In the genomic region with DNA sequence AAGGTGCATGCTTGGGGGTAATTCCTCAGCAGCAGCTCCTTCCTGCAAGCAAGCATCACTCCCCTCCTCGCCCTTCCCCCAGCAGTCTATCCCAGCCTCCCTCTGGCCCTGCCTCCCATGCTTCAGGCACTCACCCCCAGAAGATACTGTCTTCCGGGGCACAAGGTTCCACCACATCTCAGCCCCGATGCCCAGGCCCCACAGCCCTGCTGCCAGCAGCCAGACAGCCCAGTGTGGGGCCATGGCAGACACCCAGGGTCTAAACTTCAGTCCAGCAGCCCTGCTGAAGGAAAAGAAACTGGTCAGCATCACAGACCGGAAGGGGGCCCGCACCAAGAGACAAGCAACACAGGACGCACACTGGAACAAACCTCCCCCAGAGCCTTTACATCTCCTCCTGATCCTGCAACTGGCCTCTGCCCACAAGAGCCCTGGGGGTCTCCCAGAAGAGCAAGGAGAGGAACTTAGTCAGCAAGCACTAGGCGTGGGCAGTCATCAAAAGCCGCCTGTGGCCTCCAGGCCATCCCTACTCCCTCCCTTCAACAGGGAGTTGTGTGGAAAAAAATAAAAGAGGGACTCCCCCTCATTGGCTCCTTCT, we compare ENCODE assay signal across 7 mouse cellular contexts. TPM values are rescaled to one million over a fixed set of nuclear protein-coding genes. Genes with fewer than 3 reads are reported as not detected.
DNase-seq lines count a peak whose midpoint lies in the region; ATAC-seq and TF ChIP-seq lines count a peak whose summit lies in the region.

No protein-coding gene starts in this region.

- no peak for TF ChIP-seq CTCF in testis, adult 2 months (IDR thresholded peaks at IDR 0.05; ENCODE audit: control insufficient read depth, insufficient read depth, insufficient replicate concordance, low read depth, low read length)
- no peak for TF ChIP-seq CTCF in heart, postnatal 0 days (IDR thresholded peaks at IDR 0.05; ENCODE audit: low read depth)
- TF ChIP-seq CTCF in liver, embryonic 14.5 days (IDR thresholded peaks at IDR 0.05; ENCODE audit: low read depth) = no peak

- peak overlapping the region; percentile 83 for H3K9ac ChIP-seq in heart, postnatal 0 days (replicated peaks; ENCODE audit: low read depth, low read length)
- no peak overlapping the region for H3K9ac ChIP-seq in liver, embryonic 14.5 days (replicated peaks)

- TF ChIP-seq EP300 in heart, postnatal 0 days (IDR thresholded peaks at IDR 0.05; ENCODE audit: low read depth) = no peak
- TF ChIP-seq EP300 in liver, embryonic 14.5 days (IDR thresholded peaks at IDR 0.05; ENCODE audit: low read depth) = no peak

- peaks cover 4% of the 10 kb centered on the region for H3K36me3 ChIP-seq in testis, adult 2 months (ENCODE audit: control insufficient read depth, insufficient read depth, low read length)
- peaks cover 39% of the 10 kb centered on the region for H3K36me3 ChIP-seq in heart, postnatal 0 days (replicated peaks; ENCODE audit: control insufficient read depth, insufficient read depth, low read length)
- H3K36me3 ChIP-seq in liver, embryonic 14.5 days (replicated peaks; ENCODE audit: control insufficient read depth, insufficient read depth, low read depth) = no peaks in the 10 kb centered on the region

- peak; percentile 4; the same call in 1 of the 2 replicates for ATAC-seq in common myeloid progenitor, adult 5-6 weeks (replicated peaks; ENCODE audit: low read depth, poor library complexity, severe bottlenecking)
- no peak for ATAC-seq in heart, postnatal 0 days (ENCODE audit: insufficient read depth, low read depth)
- no peak for ATAC-seq in liver, embryonic 14.5 days (ENCODE audit: insufficient read depth)
- ATAC-seq in activated CD4-positive, CD25-positive, alpha-beta regulatory T cell, adult 4 months = no peak

- WGBS in heart, postnatal 0 days = 8% methylated on average over 8 of the region's 8 CpGs
- WGBS in liver, embryonic 14.5 days (ENCODE audit: insufficient replicate concordance) = 15% methylated on average over 8 of the region's 8 CpGs

- DNase-seq in testis, postnatal 10 days (ENCODE audit: low spot score) = no peak
- DNase-seq in heart, postnatal 0 days (ENCODE audit: low spot score) = no peak
- no peak for DNase-seq in liver, embryonic 14.5 days (ENCODE audit: low read depth in 3 of 3, low spot score in 3 of 3)
- DNase-seq in thymus, postnatal 4 days = peak; percentile 40

- H3K27me3 ChIP-seq in testis, adult 2 months (ENCODE audit: control insufficient read depth, insufficient read depth, low read length) = no peaks in the 10 kb centered on the region; the same call in 1 of the 2 replicates
- no peaks in the 10 kb centered on the region for H3K27me3 ChIP-seq in heart, postnatal 0 days (ENCODE audit: control insufficient read depth, insufficient read depth, low read length)
- H3K27me3 ChIP-seq in liver, embryonic 14.5 days (ENCODE audit: control insufficient read depth, insufficient read depth, low read length) = peaks cover 60% of the 10 kb centered on the region

- peaks cover 38% of the 10 kb centered on the region for H3K4me1 ChIP-seq in testis, adult 2 months (ENCODE audit: control insufficient read depth, insufficient read depth, low read length)
- H3K4me1 ChIP-seq in heart, postnatal 0 days (ENCODE audit: control insufficient read depth, insufficient read depth) = peaks cover 12% of the 10 kb centered on the region; the same call in 1 of the 2 replicates
- no peaks in the 10 kb centered on the region for H3K4me1 ChIP-seq in liver, embryonic 14.5 days (replicated peaks; ENCODE audit: control insufficient read depth in 2 of 2, insufficient read depth in 2 of 2, low read length in 1 of 2)

- TF ChIP-seq POLR2A in testis, adult 2 months (IDR thresholded peaks at IDR 0.05; ENCODE audit: control insufficient read depth, low read depth, low read length) = peak; percentile 22; the same call in 1 of the 2 replicates

- peak overlapping the region; percentile 79 for H3K27ac ChIP-seq in testis, adult 2 months (ENCODE audit: control insufficient read depth, insufficient read depth, low read depth, low read length)
- peak overlapping the region; percentile 95 for H3K27ac ChIP-seq in heart, postnatal 0 days (ENCODE audit: low read depth)
- H3K27ac ChIP-seq in liver, embryonic 14.5 days = no peak overlapping the region

- H3K4me3 ChIP-seq in testis, adult 2 months (ENCODE audit: control insufficient read depth, low read depth, low read length) = peak overlapping the region; percentile 89
- H3K4me3 ChIP-seq in heart, postnatal 0 days (ENCODE audit: low read depth, low read length) = peak overlapping the region; percentile 83
- H3K4me3 ChIP-seq in liver, embryonic 14.5 days (ENCODE audit: insufficient read depth in 1 of 2, low read depth in 2 of 2, low read length in 2 of 2) = peak overlapping the region; percentile 52 to 57

- no peaks in the 10 kb centered on the region for H3K9me3 ChIP-seq in heart, postnatal 0 days (replicated peaks; ENCODE audit: control insufficient read depth, low read length)
- no peaks in the 10 kb centered on the region for H3K9me3 ChIP-seq in liver, embryonic 14.5 days (ENCODE audit: control insufficient read depth, low read length)

- H3K4me2 ChIP-seq in heart, postnatal 0 days (ENCODE audit: low read depth, low read length) = peak overlapping the region; percentile 90
- peak overlapping the region; percentile 49 for H3K4me2 ChIP-seq in liver, embryonic 14.5 days (ENCODE audit: low read depth)

RNA-seq across cellular contexts. Expression of a gene that starts 2.3 kb away (rescaled TPM):
- polyA plus RNA-seq in testis, adult 2 months (2012; rRNA removed) = 14.6 and 15.8 TPM in 2 replicates
- 2.4 and 2.6 TPM in 2 replicates for total RNA-seq in common myeloid progenitor, adult 5-6 weeks (2017)
- total RNA-seq in heart, postnatal 0 days (2014; rRNA removed; ENCODE audit: low replicate concordance) = 11.9 and 13.2 TPM in 2 replicates
- 5.7 and 6.1 TPM in 2 replicates for polyA plus RNA-seq in heart, postnatal 0 days (2015; fragmentation: Nextera tagmentation; extraction: Ambion mirVana)
- 2.3 and 2.8 TPM in 2 replicates for polyA plus RNA-seq in liver, embryonic 14.5 days (2012; rRNA removed)
- 0.25 and 0.35 TPM in 2 replicates for polyA plus RNA-seq in liver, embryonic 14.5 days (2014; fragmentation: Nextera tagmentation; extraction: Ambion mirVana)
- under 1 TPM in 1 of 2 experiments, not detected in 1; 0.13 TPM for polyA plus RNA-seq in activated CD4-positive, CD25-positive, alpha-beta regulatory T cell, adult 4 months (2017; shearing (Covaris generic))

RNA-seq across cellular contexts. Expression of a gene that starts 8.7 kb away (rescaled TPM):
- polyA plus RNA-seq in testis, adult 2 months (2012; rRNA removed) = 13.7 and 17.0 TPM in 2 replicates
- total RNA-seq in common myeloid progenitor, adult 5-6 weeks (2017) = 1.1 and 9.0 TPM in 2 replicates
- total RNA-seq in heart, postnatal 0 days (2014; rRNA removed; ENCODE audit: low replicate concordance) = 32.7 and 34.9 TPM in 2 replicates
- polyA plus RNA-seq in heart, postnatal 0 days (2015; fragmentation: Nextera tagmentation; extraction: Ambion mirVana) = 26.6 and 29.0 TPM in 2 replicates
- polyA plus RNA-seq in liver, embryonic 14.5 days (2012; rRNA removed) = 3.5 and 3.8 TPM in 2 replicates
- 5.0 and 5.1 TPM in 2 replicates for polyA plus RNA-seq in liver, embryonic 14.5 days (2014; fragmentation: Nextera tagmentation; extraction: Ambion mirVana)
- polyA plus RNA-seq in activated CD4-positive, CD25-positive, alpha-beta regulatory T cell, adult 4 months (2017; shearing (Covaris generic)) = 10 to 100 TPM; 21.5 to 21.6 TPM

RNA-seq across cellular contexts. Expression of a gene that starts 16.7 kb away (rescaled TPM):
- polyA plus RNA-seq in testis, adult 2 months (2012; rRNA removed) = 0.05 and 0.08 TPM in 2 replicates
- not detected in 2 replicates for total RNA-seq in common myeloid progenitor, adult 5-6 weeks (2017)
- total RNA-seq in heart, postnatal 0 days (2014; rRNA removed; ENCODE audit: low replicate concordance) = not detected in 2 replicates
- 1.2 TPM in 1 of 2 replicates, not detected in the other for polyA plus RNA-seq in heart, postnatal 0 days (2015; fragmentation: Nextera tagmentation; extraction: Ambion mirVana)
- polyA plus RNA-seq in liver, embryonic 14.5 days (2012; rRNA removed) = not detected in 2 replicates
- not detected in 2 replicates for polyA plus RNA-seq in liver, embryonic 14.5 days (2014; fragmentation: Nextera tagmentation; extraction: Ambion mirVana)
- polyA plus RNA-seq in activated CD4-positive, CD25-positive, alpha-beta regulatory T cell, adult 4 months (2017; shearing (Covaris generic)) = under 1 TPM in 1 of 2 experiments, not detected in 1; 0.73 TPM

RNA-seq across cellular contexts. Expression of a gene that starts 19.2 kb away (rescaled TPM):
- 11.0 and 11.5 TPM in 2 replicates for polyA plus RNA-seq in testis, adult 2 months (2012; rRNA removed)
- 4.9 and 9.1 TPM in 2 replicates for total RNA-seq in common myeloid progenitor, adult 5-6 weeks (2017)
- 62.2 and 93.8 TPM in 2 replicates for total RNA-seq in heart, postnatal 0 days (2014; rRNA removed; ENCODE audit: low replicate concordance)
- polyA plus RNA-seq in heart, postnatal 0 days (2015; fragmentation: Nextera tagmentation; extraction: Ambion mirVana) = 26.7 and 34.2 TPM in 2 replicates
- polyA plus RNA-seq in liver, embryonic 14.5 days (2012; rRNA removed) = 2.3 TPM in 2 replicates
- 0.59 and 0.80 TPM in 2 replicates for polyA plus RNA-seq in liver, embryonic 14.5 days (2014; fragmentation: Nextera tagmentation; extraction: Ambion mirVana)
- 10 to 100 TPM; 28.7 to 52.4 TPM for polyA plus RNA-seq in activated CD4-positive, CD25-positive, alpha-beta regulatory T cell, adult 4 months (2017; shearing (Covaris generic))

RNA-seq across cellular contexts. Expression of a gene that starts 44.2 kb away (rescaled TPM):
- 5.6 and 5.9 TPM in 2 replicates for polyA plus RNA-seq in testis, adult 2 months (2012; rRNA removed)
- total RNA-seq in common myeloid progenitor, adult 5-6 weeks (2017) = 5.5 and 15.5 TPM in 2 replicates
- 10.2 and 21.4 TPM in 2 replicates for total RNA-seq in heart, postnatal 0 days (2014; rRNA removed; ENCODE audit: low replicate concordance)
- 2.0 and 2.2 TPM in 2 replicates for polyA plus RNA-seq in heart, postnatal 0 days (2015; fragmentation: Nextera tagmentation; extraction: Ambion mirVana)
- 2.5 and 3.7 TPM in 2 replicates for polyA plus RNA-seq in liver, embryonic 14.5 days (2012; rRNA removed)
- 0.86 and 1.0 TPM in 2 replicates for polyA plus RNA-seq in liver, embryonic 14.5 days (2014; fragmentation: Nextera tagmentation; extraction: Ambion mirVana)
- polyA plus RNA-seq in activated CD4-positive, CD25-positive, alpha-beta regulatory T cell, adult 4 months (2017; shearing (Covaris generic)) = 1 to 10 TPM; 4.0 to 5.5 TPM
